Mouse (Mus musculus): Measurements from ENCODE around the gene Farsa. TPM values are rescaled to one million over a fixed set of nuclear protein-coding genes. Genes with fewer than 3 reads are reported as not detected.

Farsa gene
- polyA plus RNA-seq (2017; shearing (Covaris generic)) = 100 to 1,000 TPM in 1 of 2 experiments, 10 to 100 TPM in 1; 87.0 to 103 TPM

DNA sequence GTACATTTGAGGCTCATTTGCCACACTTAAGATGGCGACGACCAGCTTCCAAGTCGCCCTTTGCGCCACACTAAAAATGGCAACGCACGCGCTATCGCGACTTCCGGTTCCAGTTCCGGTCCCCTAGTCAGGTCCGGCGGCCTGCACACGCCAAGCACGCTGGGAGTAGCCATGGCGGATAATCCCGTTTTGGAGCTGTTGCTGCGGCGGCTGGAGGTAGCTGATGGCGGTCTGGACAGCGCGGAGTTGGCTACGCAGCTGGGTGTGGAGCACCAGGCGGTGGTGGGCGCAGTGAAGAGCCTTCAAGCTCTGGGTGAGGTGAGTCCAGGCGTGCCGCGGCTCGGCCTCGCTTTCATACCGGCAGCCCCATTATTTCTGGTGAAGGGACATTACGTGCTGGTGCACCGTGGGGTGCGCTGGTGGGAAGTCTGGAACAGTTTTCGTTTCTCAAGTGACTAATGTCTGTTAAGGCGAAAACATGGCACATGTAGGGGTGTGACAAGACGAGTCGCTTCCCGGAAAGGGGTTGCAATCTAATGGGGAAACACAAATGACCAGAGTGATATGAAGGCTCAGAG lies at the start of gene Farsa:
TSS of gene Farsa (plus strand) at position 126 of the 578 bp plus-strand sequence.

DNA sequence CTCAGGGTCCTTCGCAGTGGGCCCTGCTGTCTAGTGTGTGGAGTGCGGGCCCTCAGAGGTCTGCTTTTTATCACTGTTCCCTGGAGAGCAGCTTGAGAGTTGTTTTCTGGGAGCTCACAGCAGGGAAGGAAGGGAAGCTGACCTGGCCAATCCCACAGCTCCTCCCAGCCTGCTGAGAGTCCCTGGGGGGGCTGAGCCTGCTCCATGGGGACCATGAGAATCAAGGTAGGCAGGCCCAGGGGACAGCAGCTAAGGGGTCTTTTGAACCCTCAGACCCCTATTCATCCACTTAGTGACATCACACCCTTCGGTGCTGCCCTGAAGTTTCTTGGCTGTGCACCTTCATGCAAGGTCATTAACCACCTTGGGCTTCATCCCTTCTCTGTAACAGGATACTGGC lies 34.1 kb upstream of the Farsa start, which contains the start of gene Dand5:
TSS of gene Dand5 (minus strand) at position 101 of the 400 bp plus-strand sequence.

GRCm38 (mm10) chr8:84831490-84831889 lies 25.3 kb upstream of the Farsa start, which contains the start of gene Gadd45gip1:
Gadd45gip1 (plus strand) TSS chr8:84831522.

DNA sequence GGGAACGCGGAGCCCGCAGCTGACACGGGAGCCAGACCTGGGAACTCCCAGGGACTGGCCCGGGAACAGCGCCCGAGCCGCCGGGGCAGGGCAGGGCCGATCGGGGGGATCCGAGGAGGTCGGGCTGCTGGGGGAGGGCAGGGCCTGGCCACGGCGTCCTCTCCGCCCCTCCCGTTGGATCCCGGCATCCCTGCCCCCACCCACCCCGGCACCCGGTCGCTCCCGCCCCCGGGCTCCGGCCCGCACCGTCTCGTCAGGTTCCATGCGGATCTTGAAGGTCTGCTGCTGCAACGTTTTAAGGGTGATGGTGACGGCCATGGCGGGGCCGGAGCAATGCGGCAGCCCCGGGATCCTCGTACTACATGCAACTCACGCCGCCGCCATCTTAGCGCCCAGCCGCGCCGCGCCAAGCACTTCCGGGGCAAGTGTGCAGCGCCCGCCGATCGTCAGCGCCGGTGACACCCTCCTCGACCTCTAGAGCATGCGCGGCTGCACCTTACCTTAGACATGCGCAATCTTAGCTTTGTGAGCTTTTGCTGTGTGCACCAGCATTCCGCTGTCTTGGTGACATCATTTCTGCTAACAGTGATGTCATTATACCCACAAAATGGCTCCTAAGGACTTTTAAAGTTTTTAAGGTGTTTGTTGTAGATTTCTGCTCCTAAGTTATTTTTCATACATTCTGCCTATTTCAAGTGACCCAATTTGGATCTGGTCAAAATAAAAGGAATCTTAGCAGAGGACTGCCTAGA lies 16.4 kb upstream of the Farsa start, which contains the start of gene Rad23a:
TSS of gene Rad23a (minus strand) at position 418 of the 752 bp plus-strand sequence.

DNA sequence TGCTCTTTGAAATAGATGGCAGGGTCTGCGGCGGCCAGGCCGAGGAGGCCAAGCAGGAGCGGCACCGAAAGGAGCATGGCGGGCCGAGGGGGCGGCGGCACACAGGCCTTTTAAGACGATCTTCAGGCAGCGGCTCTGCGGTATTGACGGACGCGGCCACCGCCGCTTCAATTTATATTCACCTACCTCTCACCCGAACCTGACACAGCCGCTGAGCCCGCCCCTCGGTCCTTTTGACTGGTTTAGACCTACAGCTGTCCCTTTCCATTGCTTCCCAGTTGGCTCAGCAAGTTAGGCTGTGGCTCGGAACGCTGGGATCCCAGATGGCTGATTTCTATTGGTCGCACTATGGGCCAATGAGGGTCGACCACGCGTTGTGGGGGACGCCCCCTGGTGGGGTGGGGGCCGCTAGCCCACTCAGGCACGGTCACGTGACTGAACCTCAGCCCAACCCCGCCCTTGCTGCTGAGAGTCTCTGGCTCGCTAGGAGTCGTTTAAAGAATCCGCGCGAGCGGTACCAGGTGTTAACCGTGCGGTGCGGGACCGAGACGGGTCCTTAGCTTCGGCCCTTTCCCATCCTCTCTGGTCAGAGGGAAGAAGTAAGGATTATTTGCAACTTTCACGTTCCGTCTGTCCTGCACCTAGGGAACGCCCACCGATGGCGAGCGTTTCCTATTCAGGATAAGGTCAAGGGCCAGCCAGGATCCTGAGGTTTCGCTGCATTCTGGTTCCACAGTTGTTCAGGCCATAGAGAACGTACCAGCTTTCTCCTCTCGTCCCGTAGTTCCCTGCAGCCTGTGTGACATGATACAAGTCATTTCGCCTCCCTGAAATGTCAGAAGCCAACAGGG lies 9.8 kb upstream of the Farsa start, which contains the start of gene Calr:
TSS of gene Calr (minus strand) at position 213 of the 851 bp plus-strand sequence.

GRCm38 (mm10) chr8:84871376-84872308 lies 14.9 kb downstream of the Farsa start, which contains the start of gene Syce2:
Syce2 (plus strand) TSS chr8:84872111.

GRCm38 (mm10) chr8:84893709-84894134 lies 36.9 kb downstream of the Farsa start, which contains the start of gene Gcdh:
Gcdh (minus strand) TSS chr8:84893921.

DNA sequence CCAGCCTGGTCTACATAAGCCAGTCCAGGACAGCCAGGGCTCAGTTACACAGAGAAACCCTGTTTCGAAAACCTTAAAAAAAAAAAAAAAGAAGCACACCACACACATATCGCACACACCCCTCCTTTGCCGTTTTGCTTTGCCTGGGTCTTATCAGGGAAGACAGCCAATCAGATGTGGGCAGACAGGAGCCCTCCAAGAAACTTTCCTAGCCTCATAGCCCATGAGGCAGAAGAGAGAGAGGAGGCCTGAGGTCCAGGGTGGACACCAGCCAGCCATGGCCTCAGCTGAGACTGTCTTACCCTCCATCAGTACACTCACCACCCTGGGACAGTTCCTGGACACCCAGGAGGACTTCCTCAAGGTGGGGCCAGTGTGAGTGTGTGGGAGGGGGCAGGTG lies 45.0 kb downstream of the Farsa start, which contains the start of gene Klf1:
TSS of gene Klf1 (plus strand) at position 177 of the 400 bp plus-strand sequence.

GRCm38 (mm10) chr8:84908421-84909161 lies 51.8 kb downstream of the Farsa start, which contains the start of gene Dnase2a:
Dnase2a (plus strand) TSS chr8:84908560.

Other genes starting within 250 kb of the Farsa start
- 100 to 1,000 TPM; 229 to 407 TPM for gene Ier2, start 194.1 kb upstream of the Farsa start, polyA plus RNA-seq (2017; shearing (Covaris generic))
- 10 to 100 TPM; 48.9 to 77.3 TPM for gene Trmt1, start 170.7 kb upstream of the Farsa start, polyA plus RNA-seq (2017; shearing (Covaris generic))
- 10 to 100 TPM; 14.8 to 15.3 TPM for gene Nacc1, start 169.1 kb upstream of the Farsa start, polyA plus RNA-seq (2017; shearing (Covaris generic))
- gene Lyl1, start 155.5 kb upstream of the Farsa start, polyA plus RNA-seq (2017; shearing (Covaris generic)) = under 1 TPM; 0.20 to 0.56 TPM
- gene G430095P16Rik, start 134.0 kb upstream of the Farsa start, polyA plus RNA-seq (2017; shearing (Covaris generic)) = 10 to 100 TPM; 15.8 to 26.4 TPM
- gene Nfix, start 56.6 kb upstream of the Farsa start, polyA plus RNA-seq (2017; shearing (Covaris generic)) = 1 to 10 TPM; 5.7 to 9.1 TPM
- 1 to 10 TPM; 6.6 to 7.9 TPM for gene Dand5, start 34.2 kb upstream of the Farsa start, polyA plus RNA-seq (2017; shearing (Covaris generic))
- 10 to 100 TPM; 27.3 to 37.8 TPM for gene Gadd45gip1, start 25.5 kb upstream of the Farsa start, polyA plus RNA-seq (2017; shearing (Covaris generic))
- 100 to 1,000 TPM; 152 to 202 TPM for gene Rad23a, start 16.3 kb upstream of the Farsa start, polyA plus RNA-seq (2017; shearing (Covaris generic))
- 100 to 1,000 TPM; 454 to 486 TPM for gene Calr, start 10.1 kb upstream of the Farsa start, polyA plus RNA-seq (2017; shearing (Covaris generic))
- 1 to 10 TPM; 3.8 to 4.9 TPM for gene Syce2, start 15.1 kb downstream of the Farsa start, polyA plus RNA-seq (2017; shearing (Covaris generic))
- 10 to 100 TPM; 34.2 to 47.8 TPM for gene Gcdh, start 36.9 kb downstream of the Farsa start, polyA plus RNA-seq (2017; shearing (Covaris generic))
- under 1 TPM in 1 of 2 experiments, not detected in 1; 0.43 TPM for gene Klf1, start 44.9 kb downstream of the Farsa start, polyA plus RNA-seq (2017; shearing (Covaris generic))
- 10 to 100 TPM; 12.8 to 18.4 TPM for gene Dnase2a, start 51.6 kb downstream of the Farsa start, polyA plus RNA-seq (2017; shearing (Covaris generic))
- gene Mast1, start 80.4 kb downstream of the Farsa start, polyA plus RNA-seq (2017; shearing (Covaris generic)) = 1 to 10 TPM in 1 of 2 experiments, under 1 TPM in 1; 0.92 to 1.5 TPM
- under 1 TPM; 0.06 to 0.81 TPM for gene Rtbdn, start 90.0 kb downstream of the Farsa start, polyA plus RNA-seq (2017; shearing (Covaris generic))
- gene Gm49661, start 112.4 kb downstream of the Farsa start, polyA plus RNA-seq (2017; shearing (Covaris generic)) = not detected
- gene Prdx2, start 112.6 kb downstream of the Farsa start, polyA plus RNA-seq (2017; shearing (Covaris generic)) = 100 to 1,000 TPM; 159 to 190 TPM
- 10 to 100 TPM; 71.6 to 93.6 TPM for gene Rnaseh2a, start 112.8 kb downstream of the Farsa start, polyA plus RNA-seq (2017; shearing (Covaris generic))
- 100 to 1,000 TPM; 705 to 997 TPM for gene Junb, start 121.7 kb downstream of the Farsa start, polyA plus RNA-seq (2017; shearing (Covaris generic))
- 10 to 100 TPM in 1 of 2 experiments, 1 to 10 TPM in 1; 9.9 to 13.0 TPM for gene Hook2, start 133.6 kb downstream of the Farsa start, polyA plus RNA-seq (2017; shearing (Covaris generic))
- gene Best2, start 157.5 kb downstream of the Farsa start, polyA plus RNA-seq (2017; shearing (Covaris generic)) = not detected
- 10 to 100 TPM; 42.3 to 45.3 TPM for gene Asna1, start 168.3 kb downstream of the Farsa start, polyA plus RNA-seq (2017; shearing (Covaris generic))
- 100 to 1,000 TPM; 198 to 209 TPM for gene Trir, start 169.8 kb downstream of the Farsa start, polyA plus RNA-seq (2017; shearing (Covaris generic))
- 10 to 100 TPM; 27.1 to 27.2 TPM for gene Tnpo2, start 179.9 kb downstream of the Farsa start, polyA plus RNA-seq (2017; shearing (Covaris generic))
- 1 to 10 TPM; 5.4 to 8.2 TPM for gene Fbxw9, start 203.1 kb downstream of the Farsa start, polyA plus RNA-seq (2017; shearing (Covaris generic))
- gene Gm5741, start 211.0 kb downstream of the Farsa start, polyA plus RNA-seq (2017; shearing (Covaris generic)) = 1 to 10 TPM; 1.3 to 1.8 TPM
- 100 to 1,000 TPM in 1 of 2 experiments, 10 to 100 TPM in 1; 87.4 to 118 TPM for gene Dhps, start 214.8 kb downstream of the Farsa start, polyA plus RNA-seq (2017; shearing (Covaris generic))
- 100 to 1,000 TPM; 165 to 168 TPM for gene Wdr83os, start 223.8 kb downstream of the Farsa start, polyA plus RNA-seq (2017; shearing (Covaris generic))
- gene Wdr83, start 224.3 kb downstream of the Farsa start, polyA plus RNA-seq (2017; shearing (Covaris generic)) = 10 to 100 TPM; 38.6 to 45.7 TPM
- 100 to 1,000 TPM; 143 to 145 TPM for gene Man2b1, start 226.3 kb downstream of the Farsa start, polyA plus RNA-seq (2017; shearing (Covaris generic))